Mouse (Mus musculus): ENCODE data around the gene Usp12. TPM values are rescaled to one million over a fixed set of nuclear protein-coding genes. Genes with fewer than 3 reads are reported as not detected.

The Usp12 gene
- polyA plus RNA-seq, 1 experiment: 26.5 TPM

GRCm38 (mm10) chr5:146795728-146796127 lies 922 bp upstream of the Usp12 start:
- Histone ChIP-seq H3K4me1 (ENCODE audit: control insufficient read depth, insufficient read depth, low read length) (peaks cover 18% of the 10 kb centered on the region; the same call in 1 of the 2 replicates), H3K27me3 (ENCODE audit: control insufficient read depth, insufficient read depth, low read length) (no peaks in the 10 kb centered on the region), H3K4me3 (replicated peaks; ENCODE audit: insufficient read depth, low read depth, low read length) (no peak overlapping the region), H3K27ac (ENCODE audit: insufficient read depth, low read length) (no peak overlapping the region)
- no peak for DNase-seq
- 81% methylated on average over 13 of the region's 13 CpGs for WGBS
- TF ChIP-seq CTCF (IDR thresholded peaks at IDR 0.05; ENCODE audit: borderline replicate concordance, insufficient read depth, low read depth, low read length) (no peak), POLR2A (IDR thresholded peaks at IDR 0.05; ENCODE audit: borderline replicate concordance, insufficient read depth, low read length) (no peak)

GRCm38 (mm10) chr5:146794084-146794852 lies 538 bp downstream of the Usp12 start:
- peaks cover 25% of the 10 kb centered on the region; the same call in 1 of the 2 replicates for H3K4me1 ChIP-seq (ENCODE audit: control insufficient read depth, insufficient read depth, low read length)
- H3K27me3 ChIP-seq (ENCODE audit: control insufficient read depth, insufficient read depth, low read length): no peaks in the 10 kb centered on the region
- peak overlapping the region; percentile 60 for H3K4me3 ChIP-seq (replicated peaks; ENCODE audit: insufficient read depth, low read depth, low read length)
- H3K27ac ChIP-seq (ENCODE audit: insufficient read depth, low read length): peak overlapping the region; percentile 67
- no peak for DNase-seq
- TF ChIP-seq CTCF (IDR thresholded peaks at IDR 0.05; ENCODE audit: borderline replicate concordance, insufficient read depth, low read depth, low read length): no peak
- TF ChIP-seq POLR2A (IDR thresholded peaks at IDR 0.05; ENCODE audit: borderline replicate concordance, insufficient read depth, low read length): 0 out of 2 replicates have a peak, but pooled peaks have one; percentile 29
- WGBS: 2% methylated on average over 66 of the region's 83 CpGs

- no peak for TF ChIP-seq CTCF (IDR thresholded peaks at IDR 0.05; ENCODE audit: borderline replicate concordance, insufficient read depth, low read depth, low read length)
- TF ChIP-seq POLR2A (IDR thresholded peaks at IDR 0.05; ENCODE audit: borderline replicate concordance, insufficient read depth, low read length): no peak
- Histone ChIP-seq H3K4me3 (replicated peaks; ENCODE audit: insufficient read depth, low read depth, low read length) (peak overlapping the region; percentile 60), H3K27me3 (ENCODE audit: control insufficient read depth, insufficient read depth, low read length) (no peaks in the 10 kb centered on the region), H3K4me1 (ENCODE audit: control insufficient read depth, insufficient read depth, low read length) (peaks cover 28% of the 10 kb centered on the region), H3K27ac (ENCODE audit: insufficient read depth, low read length) (no peak overlapping the region)
- 1% methylated on average over 18 of the region's 18 CpGs for WGBS
- DNase-seq: peak in 1 of 2 experiments; percentile 42
Observed at GRCm38 (mm10) chr5:146793630-146794083, 1.1 kb downstream of the Usp12 start.

- Histone ChIP-seq H3K27me3 (ENCODE audit: control insufficient read depth, insufficient read depth, low read length) (no peaks in the 10 kb centered on the region), H3K4me1 (ENCODE audit: control insufficient read depth, insufficient read depth, low read length) (peaks cover 32% of the 10 kb centered on the region), H3K4me3 (replicated peaks; ENCODE audit: insufficient read depth, low read depth, low read length) (no peak overlapping the region), H3K27ac (ENCODE audit: insufficient read depth, low read length) (no peak overlapping the region)
- 54% methylated on average over 7 of the region's 7 CpGs for WGBS
- TF ChIP-seq POLR2A (IDR thresholded peaks at IDR 0.05; ENCODE audit: borderline replicate concordance, insufficient read depth, low read length) (no peak), CTCF (IDR thresholded peaks at IDR 0.05; ENCODE audit: borderline replicate concordance, insufficient read depth, low read depth, low read length) (no peak)
- no peak for DNase-seq
Observed at GRCm38 (mm10) chr5:146792140-146792791, 2.5 kb downstream of the Usp12 start.

- H3K27me3 ChIP-seq (ENCODE audit: control insufficient read depth, insufficient read depth, low read length): no peaks in the 10 kb centered on the region
- TF ChIP-seq POLR2A (IDR thresholded peaks at IDR 0.05; ENCODE audit: borderline replicate concordance, insufficient read depth, low read length): no peak
- TF ChIP-seq CTCF (IDR thresholded peaks at IDR 0.05; ENCODE audit: borderline replicate concordance, insufficient read depth, low read depth, low read length): no peak
- peak overlapping the region; percentile 46 for H3K4me3 ChIP-seq (replicated peaks; ENCODE audit: insufficient read depth, low read depth, low read length)
- H3K27ac ChIP-seq (ENCODE audit: insufficient read depth, low read length): no peak overlapping the region; the same call in 1 of the 2 replicates
- WGBS: 14% methylated on average over 8 of the region's 8 CpGs
- DNase-seq: peak; percentile 75 to 80
- H3K4me1 ChIP-seq (ENCODE audit: control insufficient read depth, insufficient read depth, low read length): peaks cover 32% of the 10 kb centered on the region
Observed at GRCm38 (mm10) chr5:146790944-146791343, 3.9 kb downstream of the Usp12 start.

- TF ChIP-seq POLR2A (IDR thresholded peaks at IDR 0.05; ENCODE audit: borderline replicate concordance, insufficient read depth, low read length): no peak
- no peak for TF ChIP-seq CTCF (IDR thresholded peaks at IDR 0.05; ENCODE audit: borderline replicate concordance, insufficient read depth, low read depth, low read length)
- no peaks in the 10 kb centered on the region for H3K27me3 ChIP-seq (ENCODE audit: control insufficient read depth, insufficient read depth, low read length)
- DNase-seq: no peak
- peaks cover 32% of the 10 kb centered on the region for H3K4me1 ChIP-seq (ENCODE audit: control insufficient read depth, insufficient read depth, low read length)
- H3K4me3 ChIP-seq (replicated peaks; ENCODE audit: insufficient read depth, low read depth, low read length): no peak overlapping the region
- H3K27ac ChIP-seq (ENCODE audit: insufficient read depth, low read length): no peak overlapping the region
- 65% methylated on average over 9 of the region's 9 CpGs for WGBS
Observed at GRCm38 (mm10) chr5:146789413-146789812, 5.4 kb downstream of the Usp12 start.

GRCm38 (mm10) chr5:146786123-146786522 lies 8.7 kb downstream of the Usp12 start:
- Histone ChIP-seq H3K4me1 (ENCODE audit: control insufficient read depth, insufficient read depth, low read length) (peaks cover 28% of the 10 kb centered on the region), H3K27me3 (ENCODE audit: control insufficient read depth, insufficient read depth, low read length) (no peaks in the 10 kb centered on the region), H3K4me3 (replicated peaks; ENCODE audit: insufficient read depth, low read depth, low read length) (no peak overlapping the region), H3K27ac (ENCODE audit: insufficient read depth, low read length) (no peak overlapping the region)
- no peak for TF ChIP-seq CTCF (IDR thresholded peaks at IDR 0.05; ENCODE audit: borderline replicate concordance, insufficient read depth, low read depth, low read length)
- TF ChIP-seq POLR2A (IDR thresholded peaks at IDR 0.05; ENCODE audit: borderline replicate concordance, insufficient read depth, low read length): no peak
- DNase-seq: no peak
- 64% methylated on average over 8 of the region's 8 CpGs for WGBS
